32 mouse cellular contexts compared by ENCODE assay signal in genomic region chr8:98659287-98659686, GRCm38 (mm10).
"Had no signal": no experiment of that assay in that cellular context is flagged by ENCODE, and none has a peak within 500 bp of the region (broad histone marks: within the 10 kb centered on the region; RNA-seq: fewer than 3 reads in every experiment).

No protein-coding gene starts in this region.

- H3K9ac ChIP-seq: heart, embryonic 12.5 days; heart, embryonic 13.5 days; heart, embryonic 15.5 days; hindbrain, embryonic 12.5 days; hindbrain, embryonic 13.5 days; hindbrain, embryonic 14.5 days; hindbrain, embryonic 15.5 days; intestine, embryonic 15.5 days had no signal

- H3K4me2 ChIP-seq: heart, embryonic 11.5 days; heart, embryonic 12.5 days; heart, embryonic 13.5 days; heart, embryonic 15.5 days; hindbrain, embryonic 12.5 days; hindbrain, embryonic 13.5 days; hindbrain, embryonic 14.5 days; hindbrain, embryonic 15.5 days; intestine, embryonic 15.5 days had no signal

- ATAC-seq: hindbrain, embryonic 16.5 days; hindbrain, postnatal 0 days; inflammation-experienced regulatory T-cells, adult 6 months; intestine, embryonic 15.5 days; intestine, embryonic 16.5 days; intestine, postnatal 0 days had no signal

- DNase-seq: heart, adult 18-20 months; heart, adult 2 months; heart, postnatal 10 days; heart, postnatal 14 days; heart, postnatal 36 days; heart, postnatal 4 days; kidney, adult 18-20 months; kidney, adult 8-10 months; kidney, adult 9 months; kidney, postnatal 10 days; kidney, postnatal 14 days; kidney, postnatal 25 days; layer of hippocampus, adult 9-11 months; layer of hippocampus, postnatal 36 days had no signal

- H3K4me3 ChIP-seq: heart, adult 2 months; heart, embryonic 10.5 days; heart, embryonic 12.5 days; heart, embryonic 13.5 days; heart, embryonic 15.5 days; hindbrain, embryonic 10.5 days; hindbrain, embryonic 12.5 days; hindbrain, embryonic 13.5 days; hindbrain, embryonic 15.5 days; intestine, embryonic 15.5 days; layer of hippocampus, adult 2 months; left cerebral cortex, adult 2 months had no signal

- H3K4me1 ChIP-seq: heart, embryonic 10.5 days; heart, embryonic 12.5 days; heart, embryonic 13.5 days; heart, embryonic 15.5 days; hindbrain, embryonic 10.5 days; hindbrain, embryonic 12.5 days; hindbrain, embryonic 13.5 days; hindbrain, embryonic 15.5 days; intestine, embryonic 15.5 days had no signal

- H3K27me3 ChIP-seq: heart, embryonic 12.5 days; heart, embryonic 13.5 days; heart, embryonic 15.5 days; hindbrain, embryonic 12.5 days; hindbrain, embryonic 13.5 days; hindbrain, embryonic 15.5 days; intestine, embryonic 15.5 days had no signal

- H3K36me3 ChIP-seq: heart, embryonic 10.5 days; heart, embryonic 12.5 days; heart, embryonic 13.5 days; heart, embryonic 15.5 days; hindbrain, embryonic 10.5 days; hindbrain, embryonic 12.5 days; hindbrain, embryonic 13.5 days; hindbrain, embryonic 15.5 days; intestine, embryonic 15.5 days had no signal

- H3K27ac ChIP-seq: heart, adult 2 months; heart, embryonic 10.5 days; heart, embryonic 13.5 days; heart, embryonic 15.5 days; hindbrain, embryonic 10.5 days; hindbrain, embryonic 12.5 days; hindbrain, embryonic 13.5 days; hindbrain, embryonic 14.5 days; hindbrain, embryonic 15.5 days; hindbrain, postnatal 0 days; intestine, embryonic 15.5 days; layer of hippocampus, adult 2 months; left cerebral cortex, adult 2 months had no signal

- H3K9me3 ChIP-seq: heart, embryonic 10.5 days; heart, embryonic 12.5 days; heart, embryonic 13.5 days; heart, embryonic 15.5 days; hindbrain, embryonic 10.5 days; hindbrain, embryonic 12.5 days; hindbrain, embryonic 13.5 days; hindbrain, embryonic 15.5 days; intestine, embryonic 15.5 days had no signal
